Mouse (Mus musculus): ENCODE measurements around the gene Hace1. TPM values are rescaled to one million over a fixed set of nuclear protein-coding genes. Genes with fewer than 3 reads are reported as not detected.

Gene Hace1
- total RNA-seq, 2 experiments from 2014 or later: 42.9 to 45.3 TPM

- no peak for DNase-seq (ENCODE audit: low spot score in 2 of 2)
- H3K4me3 ChIP-seq: no peak overlapping the region
- H3K27ac ChIP-seq: no peak overlapping the region
- no peak for TF ChIP-seq CTCF (conservative IDR thresholded peaks at IDR 0.05)
Observed at GRCm38 (mm10) chr10:45632641-45633040, 55.0 kb downstream of the Hace1 start.

- no peak for TF ChIP-seq CTCF (conservative IDR thresholded peaks at IDR 0.05)
- DNase-seq (ENCODE audit: low spot score in 2 of 2): no peak
- Histone ChIP-seq H3K27ac (no peak overlapping the region), H3K4me3 (no peak overlapping the region)
Observed at GRCm38 (mm10) chr10:45635201-45635600, 57.6 kb downstream of the Hace1 start.

- no peak overlapping the region for H3K27ac ChIP-seq
- no peak for TF ChIP-seq CTCF (conservative IDR thresholded peaks at IDR 0.05)
- no peak for DNase-seq (ENCODE audit: low spot score in 2 of 2)
- H3K4me3 ChIP-seq: no peak overlapping the region
Observed at GRCm38 (mm10) chr10:45639762-45640161, 62.1 kb downstream of the Hace1 start.

- TF ChIP-seq CTCF (conservative IDR thresholded peaks at IDR 0.05): peak; percentile 58
- H3K27ac ChIP-seq: no peak overlapping the region
Observed at GRCm38 (mm10) chr10:45654026-45654425, 76.4 kb downstream of the Hace1 start.

GRCm38 (mm10) chr10:45662015-45662414 lies 84.4 kb downstream of the Hace1 start:
- no peak for TF ChIP-seq CTCF (conservative IDR thresholded peaks at IDR 0.05)
- DNase-seq (ENCODE audit: low spot score in 2 of 2): no peak
- Histone ChIP-seq H3K4me3 (no peak overlapping the region), H3K27ac (no peak overlapping the region)

More at GRCm38 (mm10) chr10:45654026-45654425, 76.4 kb downstream of the Hace1 start:
- H3K4me3 ChIP-seq: no peak overlapping the region
- no peak for DNase-seq (ENCODE audit: low spot score in 2 of 2)

GRCm38 (mm10) chr10:45668266-45668665 lies 90.6 kb downstream of the Hace1 start:
- H3K27ac ChIP-seq: peak overlapping the region; percentile 72
- H3K4me3 ChIP-seq: no peak overlapping the region
- DNase-seq (ENCODE audit: low spot score in 2 of 2): peak in 1 of 2 experiments; percentile 39
- TF ChIP-seq CTCF (conservative IDR thresholded peaks at IDR 0.05): peak; percentile 55

- H3K27ac ChIP-seq: peak overlapping the region; percentile 73
- no peak overlapping the region for H3K4me3 ChIP-seq
- peak; percentile 87 for TF ChIP-seq CTCF (conservative IDR thresholded peaks at IDR 0.05)
- peak in 1 of 2 experiments; percentile 33 for DNase-seq (ENCODE audit: low spot score in 2 of 2)
Observed at GRCm38 (mm10) chr10:45676796-45677195, 99.2 kb downstream of the Hace1 start.

- peak overlapping the region; percentile 7; the same call in 1 of the 2 replicates for H3K27ac ChIP-seq
- TF ChIP-seq CTCF (conservative IDR thresholded peaks at IDR 0.05): no peak
- no peak for DNase-seq (ENCODE audit: low spot score in 2 of 2)
- H3K4me3 ChIP-seq: no peak overlapping the region
Observed at GRCm38 (mm10) chr10:45686191-45686590, 108.6 kb downstream of the Hace1 start.

GRCm38 (mm10) chr10:45694931-45695330 lies 117.3 kb downstream of the Hace1 start:
- no peak for TF ChIP-seq CTCF (conservative IDR thresholded peaks at IDR 0.05)
- no peak for DNase-seq (ENCODE audit: low spot score in 2 of 2)
- Histone ChIP-seq H3K4me3 (no peak overlapping the region), H3K27ac (no peak overlapping the region)

GRCm38 (mm10) chr10:45695522-45695921 lies 117.9 kb downstream of the Hace1 start:
- H3K27ac ChIP-seq: no peak overlapping the region
- TF ChIP-seq CTCF (conservative IDR thresholded peaks at IDR 0.05): no peak
- no peak for DNase-seq (ENCODE audit: low spot score in 2 of 2)
- H3K4me3 ChIP-seq: no peak overlapping the region

GRCm38 (mm10) chr10:45698930-45699329 lies 121.3 kb downstream of the Hace1 start:
- no peak for DNase-seq (ENCODE audit: low spot score in 2 of 2)
- Histone ChIP-seq H3K27ac (0 out of 2 replicates have a peak overlapping the region, but pooled peaks have one; percentile 4), H3K4me3 (no peak overlapping the region)
- no peak for TF ChIP-seq CTCF (conservative IDR thresholded peaks at IDR 0.05)

GRCm38 (mm10) chr10:45706849-45707248 lies 129.2 kb downstream of the Hace1 start:
- no peak overlapping the region for H3K4me3 ChIP-seq
- DNase-seq (ENCODE audit: low spot score in 2 of 2): no peak
- no peak for TF ChIP-seq CTCF (conservative IDR thresholded peaks at IDR 0.05)
- no peak overlapping the region for H3K27ac ChIP-seq

- no peak overlapping the region for H3K4me3 ChIP-seq
- no peak for TF ChIP-seq CTCF (conservative IDR thresholded peaks at IDR 0.05)
- no peak for DNase-seq (ENCODE audit: low spot score in 2 of 2)
- no peak overlapping the region for H3K27ac ChIP-seq
Observed at GRCm38 (mm10) chr10:45710848-45711247, 133.2 kb downstream of the Hace1 start.

GRCm38 (mm10) chr10:45711348-45711747 lies 133.7 kb downstream of the Hace1 start:
- no peak for TF ChIP-seq CTCF (conservative IDR thresholded peaks at IDR 0.05)
- H3K27ac ChIP-seq: no peak overlapping the region
- DNase-seq (ENCODE audit: low spot score in 2 of 2): no peak
- H3K4me3 ChIP-seq: no peak overlapping the region

Small RNA genes lying within 50 kb of the gene (microRNA-seq; reads per million reads assigned to microRNA genes)
- 0 reads per million in 2 experiments for gene Gm27731

Other genes with a start within 250 kb of the Hace1 start
- gene Bves, start 242.1 kb upstream of the Hace1 start, total RNA-seq (2021): 1 to 10 TPM; 2.8 to 3.8 TPM
- 1 to 10 TPM; 1.1 TPM for gene Lin28b, start 91.4 kb upstream of the Hace1 start, total RNA-seq (2021)

All from layer of hippocampus, adult 2 months (tissue).